Mouse (Mus musculus) right cerebral cortex, adult 18-20 months (tissue): Measurements from ENCODE around the gene Rhou.
A peak's percentile ranks its signal among the peaks of the same experiment; 100 is the strongest.
"Not testable (repeated sequence)": the region's sequence is repeated elsewhere in the genome, so short reads cannot be mapped to it uniquely, and the experiment has no call there.

ENCODE experiments used
- DNase-seq: peaks from one replicate; pipeline ENCODE4 v3.0.0; 2022; ENCODE audit warnings: mixed read lengths

The Rhou gene

DNA sequence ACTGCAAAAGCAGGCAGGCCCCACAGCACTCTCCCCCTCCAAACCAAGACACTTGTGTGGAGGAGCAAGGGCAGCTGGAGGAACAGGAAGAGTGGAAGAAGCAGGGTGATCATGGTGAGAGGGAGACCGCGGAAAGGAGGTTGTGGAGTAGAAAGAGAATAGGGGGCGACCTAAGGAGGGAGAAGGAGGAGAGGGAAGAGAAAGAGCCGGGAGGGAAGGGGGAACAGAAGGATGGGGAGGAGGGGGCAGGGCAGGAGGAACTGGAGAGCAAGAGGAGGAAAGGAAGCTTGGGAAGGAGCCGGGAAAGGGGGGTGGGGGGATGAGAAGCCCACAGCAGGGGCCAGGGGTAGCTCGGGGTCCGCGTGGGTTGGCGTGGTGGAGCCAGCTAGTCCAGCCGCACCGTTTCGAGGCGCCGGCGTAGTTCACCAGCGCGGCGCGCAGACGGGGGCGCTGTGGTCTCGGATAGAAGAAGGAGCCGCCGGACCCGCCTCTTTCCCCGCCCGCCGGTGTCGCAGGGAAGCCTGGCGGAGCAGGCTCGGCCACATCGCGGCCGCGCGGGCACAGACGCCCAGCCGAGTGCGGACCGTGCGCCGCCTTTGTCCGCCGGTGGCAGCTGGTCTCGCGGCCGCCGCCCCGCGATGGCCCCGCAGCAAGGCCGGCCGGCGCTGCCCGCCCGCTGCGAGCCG lies at the start of gene Rhou:
Gene Rhou, plus strand, starts transcription at position 622 of the 686 bp plus-strand sequence.
- DNase-seq, result peak; percentile 94

DNA sequence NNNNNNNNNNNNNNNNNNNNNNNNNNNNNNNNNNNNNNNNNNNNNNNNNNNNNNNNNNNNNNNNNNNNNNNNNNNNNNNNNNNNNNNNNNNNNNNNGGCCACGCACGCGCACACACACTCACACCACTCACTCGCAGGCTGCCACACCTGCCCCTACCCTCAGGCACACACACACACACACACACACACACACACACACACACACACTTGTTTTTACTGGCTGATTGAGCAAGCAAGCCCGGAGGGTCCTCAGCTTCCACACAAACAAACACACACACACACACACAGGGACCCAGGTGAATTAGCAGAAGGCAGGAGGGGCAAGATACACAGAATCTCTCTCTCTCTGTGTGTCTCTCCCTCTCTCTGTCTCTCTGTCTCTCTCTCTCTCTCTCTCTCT lies 41.1 kb upstream of the Rhou start:
- not testable (repeated sequence) for DNase-seq

GRCm38 (mm10) chr8:123623523-123623922 lies 30.2 kb upstream of the Rhou start:
- not testable (repeated sequence) for DNase-seq

GRCm38 (mm10) chr8:123624274-123624673 lies 29.5 kb upstream of the Rhou start:
- DNase-seq, result no peak

- peak; percentile 46 for DNase-seq
These were observed 29.0 kb upstream of the Rhou start for GRCm38 (mm10) chr8:123624702-123625101.

DNA sequence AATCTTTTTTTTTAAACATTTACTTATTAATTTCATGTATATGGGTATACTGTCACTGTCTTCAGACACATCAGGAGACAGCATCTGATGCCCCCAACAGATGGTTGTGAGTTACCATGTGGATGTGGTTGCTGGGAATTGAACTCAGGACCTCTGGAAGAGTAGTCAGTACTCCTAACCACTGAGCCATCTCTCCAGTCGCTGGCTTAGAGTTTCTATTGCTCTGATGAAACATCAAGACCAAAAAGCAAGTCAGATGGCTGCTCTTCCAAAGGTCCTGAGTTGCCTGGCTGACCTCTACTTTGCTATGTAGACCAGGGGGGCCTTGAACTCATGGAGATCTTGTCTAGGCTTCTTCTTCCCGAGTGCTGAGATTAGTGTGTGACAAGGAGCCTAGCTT lies 28.0 kb upstream of the Rhou start:
- no peak for DNase-seq

- no peak for DNase-seq
These were observed 26.1 kb upstream of the Rhou start for GRCm38 (mm10) chr8:123627410-123628147.

DNA sequence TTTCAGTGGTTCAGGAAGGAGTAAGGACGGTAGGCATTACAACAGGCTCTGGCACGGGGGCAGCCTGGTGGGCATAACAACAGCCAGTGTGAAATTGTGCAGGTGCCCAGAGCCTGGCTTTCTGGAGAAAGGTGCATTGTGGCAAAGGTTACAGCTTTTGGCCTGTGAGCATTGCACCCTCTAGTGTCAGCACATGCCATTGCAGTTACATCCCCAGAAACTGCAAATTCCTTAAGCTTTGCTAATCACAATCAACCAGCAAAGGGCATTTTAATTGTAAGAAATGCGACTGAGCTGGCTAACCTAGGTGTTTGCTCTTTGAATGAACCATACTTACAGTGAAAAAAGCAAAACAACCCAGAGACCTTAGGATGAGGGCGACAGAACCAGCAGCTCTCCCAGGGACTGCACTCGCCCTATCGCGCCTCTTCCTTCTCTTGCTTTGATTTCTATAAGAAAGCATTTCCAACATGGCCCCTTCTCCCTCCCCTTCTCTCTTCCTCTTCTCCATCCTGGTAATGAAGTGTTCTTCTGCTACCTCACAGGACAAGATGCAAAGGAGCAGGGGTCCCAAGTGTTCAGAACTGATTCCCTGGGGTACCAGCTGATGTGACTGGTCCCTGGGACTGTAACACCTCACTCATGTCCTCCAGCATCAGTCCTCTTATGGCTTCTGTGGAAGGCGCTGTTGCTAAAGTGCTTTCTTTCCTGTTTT lies 25.3 kb upstream of the Rhou start:
- no peak for DNase-seq

DNA sequence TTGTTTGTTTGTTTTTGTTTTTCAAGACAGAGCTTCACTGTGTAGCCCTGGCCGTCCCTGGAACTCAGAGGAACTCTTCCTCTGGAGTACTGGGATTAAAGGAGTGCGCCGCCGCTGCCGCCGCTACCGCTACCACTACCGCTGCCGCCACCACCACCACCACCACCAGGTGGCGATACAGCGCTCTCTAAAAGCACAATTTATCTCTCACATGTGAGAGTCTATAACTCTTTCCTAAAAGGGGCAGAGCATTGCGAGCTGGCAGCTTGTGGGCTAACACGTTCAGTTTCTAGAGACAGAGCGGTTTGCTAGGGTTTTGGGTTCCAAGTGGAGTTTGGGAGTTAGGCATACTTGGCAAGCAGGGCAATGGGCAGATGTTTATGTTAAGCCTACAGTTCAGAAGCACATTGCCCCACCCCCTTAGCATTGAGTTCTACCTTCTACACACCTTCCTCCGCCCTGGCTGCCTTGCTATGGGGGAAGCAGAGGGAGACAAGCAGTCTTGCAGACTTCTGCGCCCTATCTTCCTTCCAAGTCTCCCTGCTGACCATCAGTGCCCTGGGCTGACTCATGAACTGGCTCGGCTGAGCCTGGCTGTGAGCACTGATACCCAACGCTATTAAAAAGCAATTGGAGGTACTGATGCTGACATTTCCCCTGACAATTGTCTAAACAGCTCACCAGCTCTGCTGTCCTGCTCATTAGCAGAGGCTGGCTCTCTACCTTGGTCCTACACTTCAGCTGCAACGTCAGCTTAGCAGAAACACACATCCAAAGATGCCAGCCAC lies 24.6 kb upstream of the Rhou start:
- DNase-seq, result peak; percentile 71

- no peak for DNase-seq
These were observed 23.7 kb upstream of the Rhou start for GRCm38 (mm10) chr8:123630058-123630457.

DNA sequence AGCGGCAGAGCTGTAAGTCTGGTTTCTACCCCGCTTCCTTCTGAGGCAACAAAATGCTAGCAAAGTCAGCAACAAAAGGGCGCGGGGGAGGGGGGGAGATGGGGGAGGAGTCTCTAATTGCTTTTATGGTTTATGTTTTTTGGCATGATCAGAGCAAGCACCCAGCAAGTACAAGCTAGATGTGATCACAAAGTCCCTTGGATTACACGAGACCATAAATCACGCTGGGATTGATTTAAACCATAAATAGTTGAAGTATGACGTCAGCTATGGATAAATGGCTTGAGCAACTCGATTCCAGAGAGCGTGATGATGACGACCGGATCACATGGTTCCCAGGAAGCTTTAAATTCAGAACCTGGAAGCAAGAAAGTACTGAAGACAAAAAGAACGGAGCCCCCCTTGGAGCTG lies 22.9 kb upstream of the Rhou start:
- no peak for DNase-seq

DNA sequence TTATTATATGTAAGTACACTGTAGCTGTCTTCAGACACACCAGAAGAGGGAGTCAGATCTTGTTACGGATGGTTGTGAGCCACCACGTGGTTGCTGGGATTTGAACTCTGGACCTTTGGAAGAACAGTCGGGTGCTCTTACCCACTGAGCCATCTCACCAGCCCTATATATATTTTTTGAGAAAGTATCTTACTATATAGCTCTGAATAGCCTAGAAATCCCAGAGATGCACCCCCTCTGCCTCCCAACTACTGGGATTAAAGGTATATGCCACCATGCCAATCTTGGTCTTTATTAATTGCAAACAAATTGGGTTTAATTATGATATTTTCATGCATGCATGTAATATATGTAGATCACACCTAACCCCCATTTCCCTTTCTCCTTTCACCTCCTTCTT lies 22.0 kb upstream of the Rhou start:
- not testable (repeated sequence) for DNase-seq

- DNase-seq, result no peak
These were observed 21.5 kb upstream of the Rhou start for GRCm38 (mm10) chr8:123632257-123632656.

GRCm38 (mm10) chr8:123633801-123634200 lies 19.9 kb upstream of the Rhou start:
- no peak for DNase-seq

- DNase-seq, result no peak
These were observed 19.2 kb upstream of the Rhou start for GRCm38 (mm10) chr8:123634395-123635131.

DNA sequence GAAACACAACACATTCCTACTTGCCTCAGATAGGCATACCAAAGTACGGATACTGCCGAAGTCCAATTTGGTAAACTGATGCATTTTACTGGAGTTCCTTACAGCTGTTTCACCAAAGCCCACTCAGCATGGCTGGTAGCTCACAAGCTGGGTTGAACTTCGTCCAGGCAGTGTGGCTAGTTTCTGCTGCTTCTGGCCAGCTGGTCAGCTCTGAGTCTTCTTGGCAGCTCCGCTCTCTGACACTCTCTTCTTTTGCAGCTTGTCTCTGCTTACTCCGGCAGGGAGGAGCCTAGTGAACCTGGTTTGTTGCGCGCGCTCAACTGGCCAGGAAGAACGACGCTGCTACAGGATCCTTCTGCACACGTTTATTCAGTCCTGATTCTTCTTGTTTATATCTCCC lies 18.1 kb upstream of the Rhou start:
- DNase-seq, result no peak

DNA sequence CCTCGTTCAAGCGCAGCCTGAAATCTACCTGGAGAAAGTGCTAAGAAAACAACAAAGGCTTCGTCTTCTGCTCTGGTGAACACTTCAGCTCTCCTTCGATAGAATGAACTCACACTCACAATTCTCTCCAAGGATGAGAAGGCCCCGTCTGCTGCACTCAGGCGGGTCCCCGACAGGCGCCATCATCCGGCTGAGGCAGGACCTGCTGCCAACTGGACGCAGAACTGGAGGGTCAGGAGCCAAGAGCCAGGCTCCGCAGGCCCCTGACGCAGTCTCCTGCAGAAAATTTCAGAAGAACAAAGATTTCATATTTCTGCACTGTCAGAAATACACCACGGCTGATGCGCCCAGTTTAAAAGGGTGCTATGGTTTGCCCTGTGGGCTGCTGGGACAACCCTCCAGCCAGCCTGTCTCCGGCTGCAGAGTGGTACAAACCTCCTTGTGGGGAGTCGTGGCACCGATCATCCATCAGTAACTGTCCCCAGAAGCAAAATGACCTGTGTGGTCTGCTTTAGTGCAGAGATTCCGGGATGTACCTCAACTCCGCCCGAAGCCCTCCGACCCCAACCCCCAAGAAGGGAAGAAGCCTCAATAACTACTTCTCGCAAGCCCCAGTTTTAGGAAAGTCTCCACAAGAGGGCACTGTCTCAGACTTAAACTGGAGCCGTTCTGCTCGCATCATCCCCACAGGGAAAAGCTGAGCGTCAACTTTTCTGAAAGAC lies 10.2 kb upstream of the Rhou start:
- DNase-seq, result peak; percentile 62

GRCm38 (mm10) chr8:123645229-123645628 lies 8.5 kb upstream of the Rhou start:
- no peak for DNase-seq

DNA sequence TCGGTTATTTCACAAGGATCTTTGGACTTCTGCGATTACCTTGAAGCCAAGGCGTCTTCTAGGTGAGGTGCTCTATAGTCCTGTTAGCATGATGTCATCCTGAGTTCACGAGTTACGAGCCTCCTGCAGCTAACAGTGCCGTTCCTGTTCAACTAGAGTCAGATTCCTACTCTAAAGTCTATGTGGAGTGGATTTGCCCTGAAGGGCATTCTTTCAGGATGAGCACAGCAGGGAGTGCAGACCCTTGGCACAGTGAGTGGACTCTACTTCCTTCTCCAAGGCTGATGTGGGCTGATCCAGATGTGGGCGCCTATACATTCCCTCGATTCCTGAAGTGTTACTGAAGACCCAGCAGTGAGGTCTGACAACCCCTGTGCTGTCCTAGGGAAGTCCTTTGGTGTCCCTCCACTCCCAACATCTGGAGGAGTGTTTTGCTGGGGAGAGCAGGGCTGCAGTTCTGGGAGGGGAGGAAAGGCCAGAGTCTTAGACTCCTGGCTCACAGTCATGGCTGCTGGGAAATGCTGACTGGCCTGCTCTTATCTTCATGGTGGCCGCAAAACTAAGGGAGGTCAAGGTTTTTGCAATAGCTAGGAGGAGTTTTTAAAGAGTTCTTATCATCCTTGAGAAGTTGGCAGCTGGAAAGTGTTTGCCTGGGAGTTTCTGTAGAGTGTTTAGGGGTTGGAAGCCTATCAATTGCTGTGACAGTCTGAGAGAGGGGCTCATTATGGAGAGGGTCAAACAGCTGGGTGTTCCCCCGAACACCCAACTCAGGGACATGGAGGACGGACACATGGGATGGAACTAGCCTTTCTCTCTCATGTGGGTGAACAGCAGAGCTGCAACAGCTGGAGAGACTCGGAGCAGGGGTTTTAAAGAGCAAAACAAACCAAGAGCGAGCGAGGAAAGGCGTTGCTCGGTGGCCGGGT lies 5.2 kb upstream of the Rhou start:
- no peak for DNase-seq

GRCm38 (mm10) chr8:123649483-123649882 lies 4.2 kb upstream of the Rhou start:
- DNase-seq, result no peak
